Mouse (Mus musculus): ENCODE data around the gene Hlcs. TPM values are rescaled to one million over a fixed set of nuclear protein-coding genes. Genes with fewer than 3 reads are reported as not detected.
A peak's percentile ranks its signal among the peaks of the same experiment; 100 is the strongest.

Gene Hlcs
- polyA plus RNA-seq, 1 experiment: 6.9 TPM

DNA sequence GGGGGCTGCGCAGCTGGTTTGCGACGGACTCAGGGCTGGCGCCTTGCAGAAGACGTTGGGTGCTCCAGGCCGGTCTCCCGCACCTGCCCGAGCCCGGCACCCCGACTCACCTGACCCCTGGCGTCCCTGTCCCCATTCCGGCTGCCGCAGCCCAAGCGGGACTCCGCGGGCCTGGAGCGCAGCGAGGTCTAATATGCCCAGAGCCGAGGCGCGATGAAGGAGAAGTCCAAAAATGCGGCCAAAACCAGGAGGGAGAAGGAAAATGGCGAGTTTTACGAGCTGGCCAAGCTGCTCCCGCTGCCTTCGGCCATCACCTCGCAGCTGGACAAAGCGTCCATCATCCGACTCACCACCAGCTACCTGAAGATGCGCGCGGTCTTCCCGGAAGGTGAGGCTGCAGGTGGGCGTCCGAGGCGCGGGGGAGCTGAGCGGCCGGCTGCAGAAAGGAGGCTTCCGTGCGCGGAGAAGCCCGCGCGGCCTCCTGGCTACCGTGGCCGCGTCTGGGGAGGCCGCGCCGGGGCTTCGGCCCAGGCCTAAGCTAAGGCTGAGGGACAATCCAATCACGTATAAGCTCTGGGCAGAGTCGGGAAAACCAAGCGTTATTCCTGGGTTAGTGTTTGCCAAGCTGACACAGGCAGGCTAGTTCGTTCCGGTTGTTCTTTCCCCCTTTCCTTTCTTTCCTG is 227.6 kb downstream of the Hlcs start:
- peak overlapping the region; percentile 58 for H3K4me3 ChIP-seq (ENCODE audit: insufficient read depth, low read depth, low read length)
- peak overlapping the region; percentile 63 for H3K27ac ChIP-seq (ENCODE audit: insufficient read depth, low read depth, low read length)
- no peak for TF ChIP-seq CTCF (conservative IDR thresholded peaks at IDR 0.05; ENCODE audit: insufficient read depth, insufficient read length, low read depth, low read length)
- no peak for TF ChIP-seq POLR2A (IDR thresholded peaks at IDR 0.05; ENCODE audit: low read depth, low read length)
- H3K27me3 ChIP-seq (replicated peaks; ENCODE audit: control insufficient read depth, insufficient read depth, low read length): peaks cover 20% of the 10 kb centered on the region
- H3K36me3 ChIP-seq (ENCODE audit: control insufficient read depth, insufficient read depth, low read length): no peaks in the 10 kb centered on the region
- no peaks in the 10 kb centered on the region for H3K4me1 ChIP-seq (ENCODE audit: control insufficient read depth, insufficient read depth, low read length)
- WGBS: 3% methylated on average over 57 of the region's 57 CpGs
- DNase-seq: no peak

DNA sequence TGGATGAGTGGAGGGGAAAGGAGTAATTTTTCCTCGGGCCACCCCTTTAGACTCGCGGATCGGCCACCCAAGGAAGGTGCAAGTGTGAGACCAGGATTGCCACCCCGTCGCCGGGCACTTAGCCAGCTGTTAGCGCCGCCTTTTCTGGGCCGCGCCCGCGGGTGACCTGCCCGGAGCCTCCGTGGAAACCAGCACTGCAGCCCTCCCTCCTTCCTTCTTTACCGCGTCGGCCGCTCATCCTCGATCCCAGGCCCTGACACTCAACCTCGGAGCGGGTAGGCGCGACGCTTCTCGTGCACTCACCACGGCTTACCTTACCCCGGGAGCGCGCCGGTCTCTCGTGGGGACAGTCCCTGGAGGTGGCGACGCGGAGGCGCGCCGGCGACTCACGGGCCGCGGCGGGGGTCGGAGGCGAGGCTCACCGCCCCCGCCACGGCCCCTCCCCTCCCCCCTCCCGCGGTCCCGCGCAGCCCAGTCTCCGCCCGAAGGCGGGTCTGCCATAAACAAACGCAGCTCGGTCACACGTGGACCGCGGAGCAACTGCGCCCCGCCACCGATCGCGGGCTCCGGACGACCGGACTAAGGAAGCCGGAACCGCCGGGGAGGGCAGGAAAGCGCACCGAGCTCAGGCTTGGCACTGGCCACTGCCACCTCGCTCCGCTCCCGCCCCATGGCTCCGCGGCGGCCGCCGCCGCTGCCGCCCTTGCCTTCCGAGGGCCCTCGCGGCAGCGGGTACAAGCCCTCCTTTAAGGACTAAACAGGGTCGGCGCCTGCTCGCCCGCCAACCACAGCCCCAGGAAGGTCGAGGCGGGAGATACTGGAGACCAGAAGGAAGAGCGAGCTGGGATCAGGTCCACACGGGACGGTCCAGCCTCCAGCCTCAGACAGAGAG is 228.4 kb downstream of the Hlcs start, which contains the start of gene Sim2:
Gene Sim2 (plus strand): TSS at position 221 of the 892 bp plus-strand sequence.
- WGBS: under 1% methylated on average over 88 of the region's 96 CpGs
- peaks cover 20% of the 10 kb centered on the region for H3K27me3 ChIP-seq (replicated peaks; ENCODE audit: control insufficient read depth, insufficient read depth, low read length)
- H3K27ac ChIP-seq (ENCODE audit: insufficient read depth, low read depth, low read length): peak within 1 kb of the TSS; percentile 79
- no peaks in the 10 kb centered on the region for H3K36me3 ChIP-seq (ENCODE audit: control insufficient read depth, insufficient read depth, low read length)
- peak within 1 kb of the TSS; percentile 58 for H3K4me3 ChIP-seq (ENCODE audit: insufficient read depth, low read depth, low read length)
- peak; percentile 84 for DNase-seq
- TF ChIP-seq CTCF (conservative IDR thresholded peaks at IDR 0.05; ENCODE audit: insufficient read depth, insufficient read length, low read depth, low read length) (no peak), POLR2A (IDR thresholded peaks at IDR 0.05; ENCODE audit: low read depth, low read length) (no peak)
- H3K4me1 ChIP-seq (ENCODE audit: control insufficient read depth, insufficient read depth, low read length): no peaks in the 10 kb centered on the region

DNA sequence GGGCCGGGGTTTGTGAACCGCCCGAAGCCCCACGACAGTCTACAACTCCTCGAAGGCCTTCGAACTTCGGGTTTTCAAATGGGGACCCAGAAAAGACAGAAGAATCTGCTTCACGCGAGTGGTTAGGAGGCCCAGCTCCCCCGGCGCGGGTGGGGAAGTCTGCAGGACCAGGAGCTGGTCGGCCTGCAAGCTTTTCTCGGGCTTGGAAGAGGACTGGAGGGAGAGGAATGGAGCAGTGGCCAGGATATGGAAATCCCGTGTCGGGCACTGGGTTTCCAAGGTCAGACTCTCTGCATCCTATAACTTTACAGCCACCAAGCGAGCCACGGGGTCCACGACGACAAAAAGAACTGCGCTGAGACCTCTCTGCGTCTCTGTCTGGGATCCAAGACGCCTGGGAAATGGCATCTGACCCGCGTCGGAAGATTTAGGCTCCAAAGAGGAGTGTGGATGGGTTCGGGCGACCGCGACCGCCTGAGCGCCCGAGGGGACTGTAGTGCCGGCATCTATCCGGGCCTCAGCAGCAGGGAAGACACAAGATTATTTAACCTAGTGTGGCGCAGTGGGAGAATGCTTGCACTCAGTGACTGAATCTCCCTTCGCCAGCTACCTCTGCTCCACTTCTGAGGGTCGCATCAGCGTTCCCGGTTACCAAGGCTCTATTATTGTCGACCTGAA is 229.4 kb downstream of the Hlcs start:
- Histone ChIP-seq H3K36me3 (ENCODE audit: control insufficient read depth, insufficient read depth, low read length) (no peaks in the 10 kb centered on the region), H3K4me1 (ENCODE audit: control insufficient read depth, insufficient read depth, low read length) (no peaks in the 10 kb centered on the region), H3K27ac (ENCODE audit: insufficient read depth, low read depth, low read length) (peak overlapping the region; percentile 65; the same call in 1 of the 2 replicates), H3K4me3 (ENCODE audit: insufficient read depth, low read depth, low read length) (peak overlapping the region; percentile 58), H3K27me3 (replicated peaks; ENCODE audit: control insufficient read depth, insufficient read depth, low read length) (peaks cover 20% of the 10 kb centered on the region)
- 4% methylated on average over 41 of the region's 41 CpGs for WGBS
- no peak for TF ChIP-seq POLR2A (IDR thresholded peaks at IDR 0.05; ENCODE audit: low read depth, low read length)
- TF ChIP-seq CTCF (conservative IDR thresholded peaks at IDR 0.05; ENCODE audit: insufficient read depth, insufficient read length, low read depth, low read length): no peak
- DNase-seq: no peak

DNA sequence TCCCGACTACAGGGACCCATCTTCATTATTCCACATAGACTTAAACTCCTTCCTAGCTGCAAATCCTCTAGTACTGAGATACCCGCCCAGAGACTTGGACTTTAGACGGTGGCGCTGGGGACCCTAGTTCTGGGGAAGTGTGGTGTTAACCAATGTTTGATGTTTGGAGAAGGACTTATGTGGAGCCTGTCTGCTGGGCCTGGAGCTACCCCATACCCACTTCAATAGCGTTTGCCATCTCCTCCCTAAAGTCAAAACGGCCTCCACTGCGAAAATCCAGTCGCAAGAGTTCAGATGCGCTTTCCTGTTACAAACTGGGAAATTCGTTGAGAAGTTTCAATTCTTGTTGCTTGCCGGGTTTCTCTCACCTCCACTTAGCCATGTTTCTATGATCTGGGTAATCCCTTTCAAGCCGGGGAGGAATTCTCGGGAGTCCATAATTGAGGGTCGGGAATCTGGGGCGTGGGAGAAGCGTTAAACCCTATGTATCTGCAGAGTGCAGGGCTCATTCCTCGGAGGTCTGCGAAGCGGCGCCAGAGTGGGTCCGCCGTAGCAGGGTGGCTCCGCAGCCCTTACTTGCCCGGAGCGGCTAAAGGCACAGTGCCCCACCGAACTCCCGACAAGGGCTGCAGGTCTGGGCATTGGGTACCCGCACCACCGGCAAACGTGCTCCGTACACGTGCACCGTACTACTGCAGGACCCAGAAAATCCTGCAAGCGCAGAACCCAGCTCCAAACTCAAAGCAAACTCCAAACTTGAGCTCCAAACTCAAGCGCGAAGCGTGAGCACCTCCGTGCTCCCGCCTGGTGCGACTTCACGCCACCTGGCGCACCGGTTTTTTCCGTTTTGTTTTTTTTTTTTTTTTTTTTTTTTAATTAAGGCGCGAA is 230.2 kb downstream of the Hlcs start:
- Histone ChIP-seq H3K27ac (ENCODE audit: insufficient read depth, low read depth, low read length) (peak overlapping the region; percentile 24; the same call in 1 of the 2 replicates), H3K4me1 (ENCODE audit: control insufficient read depth, insufficient read depth, low read length) (no peaks in the 10 kb centered on the region), H3K4me3 (ENCODE audit: insufficient read depth, low read depth, low read length) (no peak overlapping the region), H3K36me3 (ENCODE audit: control insufficient read depth, insufficient read depth, low read length) (no peaks in the 10 kb centered on the region), H3K27me3 (replicated peaks; ENCODE audit: control insufficient read depth, insufficient read depth, low read length) (peaks cover 20% of the 10 kb centered on the region)
- WGBS: 7% methylated on average over 46 of the region's 46 CpGs
- no peak for DNase-seq
- TF ChIP-seq POLR2A (IDR thresholded peaks at IDR 0.05; ENCODE audit: low read depth, low read length) (no peak), CTCF (conservative IDR thresholded peaks at IDR 0.05; ENCODE audit: insufficient read depth, insufficient read length, low read depth, low read length) (no peak)

DNA sequence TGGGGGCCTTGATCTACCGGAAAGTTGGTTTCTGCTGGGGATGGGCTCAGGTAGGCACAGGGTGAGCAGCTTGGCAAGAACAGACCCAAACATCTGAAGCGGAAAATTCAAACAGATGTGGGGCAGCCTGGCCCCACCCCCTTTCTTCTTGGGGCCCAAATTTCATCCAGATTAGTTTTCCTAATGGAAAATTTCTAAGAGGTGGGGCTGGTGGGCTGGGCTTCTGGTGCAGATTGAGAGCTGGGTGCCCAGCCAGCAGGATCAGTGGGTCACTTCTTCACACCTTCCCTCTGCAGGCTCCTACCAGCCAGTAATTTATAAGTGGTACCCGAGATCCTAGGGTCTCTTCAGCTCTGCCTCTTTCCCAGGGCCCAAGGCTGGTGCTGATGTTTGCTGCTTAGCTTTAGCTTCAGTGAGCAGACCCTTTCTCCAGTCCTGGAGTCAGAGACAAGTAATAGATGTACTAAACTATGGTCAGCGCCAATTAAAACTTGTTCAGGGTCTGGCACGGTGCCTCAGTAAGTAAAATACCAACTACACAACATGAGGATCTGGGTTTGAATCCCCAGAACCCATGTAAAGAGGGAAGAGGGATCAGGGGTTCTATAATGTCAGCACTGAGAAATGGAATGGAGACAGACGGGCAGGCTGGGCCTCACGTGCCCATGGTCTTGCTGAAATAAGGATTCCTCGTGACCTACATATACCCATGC is 231.2 kb downstream of the Hlcs start:
- 26% methylated on average over 8 of the region's 8 CpGs for WGBS
- H3K27ac ChIP-seq (ENCODE audit: insufficient read depth, low read depth, low read length): peak overlapping the region; percentile 64

DNA sequence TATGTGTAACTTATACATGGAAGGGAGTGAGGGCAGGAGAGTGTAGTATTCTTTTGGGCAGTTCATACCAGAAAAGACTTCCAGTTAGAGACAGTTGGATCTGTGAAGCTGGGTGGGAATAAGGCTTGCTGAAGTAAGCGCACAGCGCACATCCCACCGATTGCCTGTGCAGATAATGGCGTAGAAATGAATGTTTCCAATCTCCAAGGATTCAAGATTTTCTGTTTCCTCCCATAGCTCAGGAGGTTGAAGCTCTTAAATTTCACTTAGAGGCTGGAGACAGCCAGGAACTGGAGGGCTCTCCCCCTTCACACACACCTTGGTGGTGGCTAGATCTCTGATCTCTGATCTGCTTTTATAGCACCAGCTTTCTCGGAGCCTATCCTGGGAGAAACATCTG is 231.8 kb downstream of the Hlcs start:
- peak overlapping the region; percentile 9; the same call in 1 of the 2 replicates for H3K27ac ChIP-seq (ENCODE audit: insufficient read depth, low read depth, low read length)
- DNase-seq: no peak
- TF ChIP-seq POLR2A (IDR thresholded peaks at IDR 0.05; ENCODE audit: low read depth, low read length) (no peak), CTCF (conservative IDR thresholded peaks at IDR 0.05; ENCODE audit: insufficient read depth, insufficient read length, low read depth, low read length) (no peak)
- H3K4me3 ChIP-seq (ENCODE audit: insufficient read depth, low read depth, low read length): no peak overlapping the region
- no peaks in the 10 kb centered on the region for H3K4me1 ChIP-seq (ENCODE audit: control insufficient read depth, insufficient read depth, low read length)
- H3K27me3 ChIP-seq (replicated peaks; ENCODE audit: control insufficient read depth, insufficient read depth, low read length): peaks cover 14% of the 10 kb centered on the region
- H3K36me3 ChIP-seq (ENCODE audit: control insufficient read depth, insufficient read depth, low read length): no peaks in the 10 kb centered on the region
- 30% methylated on average over 5 of the region's 5 CpGs for WGBS

More for the DNA sequence above, 231.2 kb downstream of the Hlcs start:
- peak; percentile 55 for DNase-seq
- Histone ChIP-seq H3K27me3 (replicated peaks; ENCODE audit: control insufficient read depth, insufficient read depth, low read length) (peaks cover 17% of the 10 kb centered on the region), H3K4me3 (ENCODE audit: insufficient read depth, low read depth, low read length) (no peak overlapping the region), H3K36me3 (ENCODE audit: control insufficient read depth, insufficient read depth, low read length) (no peaks in the 10 kb centered on the region), H3K4me1 (ENCODE audit: control insufficient read depth, insufficient read depth, low read length) (no peaks in the 10 kb centered on the region)
- TF ChIP-seq CTCF (conservative IDR thresholded peaks at IDR 0.05; ENCODE audit: insufficient read depth, insufficient read length, low read depth, low read length) (no peak), POLR2A (IDR thresholded peaks at IDR 0.05; ENCODE audit: low read depth, low read length) (no peak)

Measured in kidney, adult 2 months (tissue).